Mouse (Mus musculus): ENCODE measurements around the gene Atp13a3. TPM values are rescaled to one million over a fixed set of nuclear protein-coding genes. Genes with fewer than 3 reads are reported as not detected.
"Not testable (repeated sequence)": the region's sequence is repeated elsewhere in the genome, so short reads cannot be mapped to it uniquely, and the experiment has no call there.

Atp13a3 gene
- total RNA-seq, 2 experiments from 2014 or later = 68.2 to 72.4 TPM

DNA sequence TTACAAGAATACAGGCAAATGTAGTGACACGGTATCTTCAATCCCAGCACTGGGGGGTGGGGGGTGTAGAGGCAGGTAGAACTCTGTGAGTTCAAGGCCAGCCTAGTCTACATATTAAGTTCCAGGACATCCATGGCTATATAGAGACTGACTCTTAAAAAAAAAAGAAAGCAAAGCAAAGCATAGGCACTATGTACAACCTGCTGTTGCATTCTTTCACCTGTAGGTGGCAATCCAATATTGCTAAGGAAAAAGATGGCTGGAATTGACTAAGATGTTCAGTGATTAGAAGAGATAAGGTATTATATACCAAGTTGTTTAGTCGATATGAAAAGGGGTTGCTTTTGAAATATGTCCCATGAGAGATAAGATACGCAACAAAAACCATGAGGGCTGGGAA is 31.5 kb downstream of the Atp13a3 start:
- Histone ChIP-seq H3K27ac (no peak overlapping the region), H3K4me3 (no peak overlapping the region)
- TF ChIP-seq CTCF (conservative IDR thresholded peaks at IDR 0.05) = peak; percentile 94
- DNase-seq (ENCODE audit: low spot score in 2 of 2) = peak; percentile 46 to 55

DNA sequence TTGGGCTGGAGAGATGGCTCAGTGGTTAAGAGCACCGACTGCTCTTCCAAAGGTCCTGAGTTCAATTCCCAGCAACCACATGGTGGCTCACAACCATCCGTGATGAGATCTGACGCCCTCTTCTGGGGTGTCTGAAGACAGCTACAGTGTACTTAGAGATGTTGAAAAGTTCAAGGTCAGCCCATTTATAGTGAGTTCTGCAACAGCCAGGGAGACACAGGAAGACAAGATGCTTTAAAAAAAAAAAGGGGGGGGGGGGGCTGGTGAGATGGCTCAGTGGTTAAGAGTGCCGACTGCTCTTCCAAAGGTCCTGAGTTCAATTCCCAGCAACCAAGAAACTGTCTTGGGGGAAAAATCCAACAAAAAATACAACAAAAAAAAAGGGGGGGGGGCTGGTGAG is 32.5 kb downstream of the Atp13a3 start:
- DNase-seq (ENCODE audit: low spot score in 2 of 2); H3K27ac ChIP-seq; H3K4me3 ChIP-seq: not testable (repeated sequence)

DNA sequence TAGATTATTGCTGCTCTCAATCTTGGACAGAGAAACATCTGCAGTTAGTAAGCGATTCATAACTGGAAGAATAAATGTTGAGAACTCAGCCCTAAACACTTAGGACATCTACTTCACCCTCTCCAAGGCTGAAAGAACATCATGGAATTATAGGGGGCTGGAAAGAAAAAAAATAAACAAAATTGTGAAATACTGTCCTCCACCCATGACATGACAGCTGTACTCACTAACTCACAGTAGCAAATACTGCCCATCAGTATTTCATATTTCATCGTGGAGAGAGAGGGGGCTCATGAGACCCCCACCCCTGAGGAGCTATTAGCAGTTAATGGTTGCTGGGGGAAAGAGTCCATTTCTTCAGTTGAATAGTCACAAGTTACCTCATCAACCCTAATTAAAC is 38.4 kb downstream of the Atp13a3 start:
- Histone ChIP-seq H3K27ac (no peak overlapping the region), H3K4me3 (no peak overlapping the region)
- TF ChIP-seq CTCF (conservative IDR thresholded peaks at IDR 0.05) = no peak
- DNase-seq (ENCODE audit: low spot score in 2 of 2) = no peak

DNA sequence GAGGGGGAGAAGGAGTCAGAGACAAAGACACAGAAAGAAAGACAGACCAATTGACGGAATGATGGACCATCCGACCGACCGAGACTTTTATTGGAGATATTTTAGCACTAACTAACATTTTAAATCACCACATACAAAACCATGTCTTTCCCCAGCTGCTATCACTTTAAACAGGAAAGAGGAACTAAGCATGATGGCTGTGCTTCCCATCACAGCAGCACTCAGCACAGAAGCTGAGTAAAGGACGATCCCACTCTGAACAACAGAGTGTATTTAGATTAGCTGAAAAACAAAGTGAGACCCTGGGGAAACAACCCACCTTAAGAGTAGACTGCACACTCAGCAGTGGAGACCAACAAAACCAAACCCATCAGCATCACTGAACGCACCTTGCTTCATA is 41.2 kb downstream of the Atp13a3 start:
- Histone ChIP-seq H3K27ac (no peak overlapping the region), H3K4me3 (no peak overlapping the region)
- no peak for TF ChIP-seq CTCF (conservative IDR thresholded peaks at IDR 0.05)
- DNase-seq (ENCODE audit: low spot score in 2 of 2) = no peak

DNA sequence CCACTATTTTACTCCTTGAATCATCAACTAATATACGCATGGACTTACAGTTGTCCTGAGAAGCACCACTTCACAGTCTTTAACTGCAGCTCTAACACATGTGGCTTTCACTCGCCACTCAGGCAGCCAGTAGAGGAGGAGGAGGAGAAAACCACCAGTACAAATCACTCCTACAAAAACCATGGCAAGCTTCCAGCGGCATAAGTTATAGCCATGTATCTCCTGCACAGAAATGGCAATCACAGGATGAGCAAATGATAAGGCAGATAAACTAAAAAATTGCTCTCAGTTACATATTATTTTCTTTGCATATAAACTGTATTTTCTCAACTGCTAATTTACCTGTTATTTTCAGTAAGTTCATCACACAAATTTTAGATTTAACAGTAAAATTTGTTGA is 43.2 kb downstream of the Atp13a3 start:
- no peak for TF ChIP-seq CTCF (conservative IDR thresholded peaks at IDR 0.05)
- no peak overlapping the region for H3K27ac ChIP-seq
- H3K4me3 ChIP-seq = no peak overlapping the region
- no peak for DNase-seq (ENCODE audit: low spot score in 2 of 2)

DNA sequence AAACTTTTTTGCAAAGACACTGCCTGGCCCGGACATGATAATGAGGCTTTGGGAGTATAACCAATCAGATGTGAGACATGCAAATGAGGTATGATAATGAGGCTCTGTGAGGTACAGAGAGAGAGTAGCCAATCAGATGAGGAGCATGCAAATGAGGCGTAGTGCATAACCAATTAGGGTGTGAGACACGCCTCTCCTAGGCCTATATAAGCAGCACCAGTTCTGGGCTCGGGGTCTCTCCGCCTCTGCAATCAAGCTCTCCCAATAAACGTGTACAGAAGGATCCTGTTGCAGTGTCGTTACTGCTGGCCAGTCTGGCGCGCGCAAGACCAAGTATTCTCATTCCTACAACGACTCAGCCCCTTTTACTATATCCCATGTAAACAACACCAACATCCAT is 52.3 kb downstream of the Atp13a3 start:
- H3K4me3 ChIP-seq; H3K27ac ChIP-seq; DNase-seq (ENCODE audit: low spot score in 2 of 2): not testable (repeated sequence)

DNA sequence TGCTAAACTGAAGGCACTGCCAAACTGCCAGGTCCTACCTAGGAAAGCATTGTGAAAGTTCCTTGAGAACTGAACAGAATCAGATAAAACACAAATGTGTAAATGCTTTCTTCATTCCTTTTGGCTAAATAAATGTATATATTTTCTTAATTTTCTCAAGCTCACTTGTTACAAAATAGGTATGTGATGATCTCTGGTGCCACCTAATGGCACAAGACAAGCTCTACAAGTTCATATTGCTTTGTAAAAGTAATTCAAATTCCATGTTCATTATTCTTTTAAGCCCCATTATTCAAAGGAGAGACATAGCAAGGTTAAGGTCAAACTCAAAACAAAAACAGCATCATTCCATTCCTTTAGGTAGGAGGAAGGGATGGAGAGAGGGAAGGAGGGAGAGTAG is 91.5 kb downstream of the Atp13a3 start:
- H3K4me3 ChIP-seq = no peak overlapping the region
- peak; percentile 86 for TF ChIP-seq CTCF (conservative IDR thresholded peaks at IDR 0.05)
- DNase-seq (ENCODE audit: low spot score in 2 of 2) = peak in 1 of 2 experiments; percentile 30
- no peak overlapping the region for H3K27ac ChIP-seq

DNA sequence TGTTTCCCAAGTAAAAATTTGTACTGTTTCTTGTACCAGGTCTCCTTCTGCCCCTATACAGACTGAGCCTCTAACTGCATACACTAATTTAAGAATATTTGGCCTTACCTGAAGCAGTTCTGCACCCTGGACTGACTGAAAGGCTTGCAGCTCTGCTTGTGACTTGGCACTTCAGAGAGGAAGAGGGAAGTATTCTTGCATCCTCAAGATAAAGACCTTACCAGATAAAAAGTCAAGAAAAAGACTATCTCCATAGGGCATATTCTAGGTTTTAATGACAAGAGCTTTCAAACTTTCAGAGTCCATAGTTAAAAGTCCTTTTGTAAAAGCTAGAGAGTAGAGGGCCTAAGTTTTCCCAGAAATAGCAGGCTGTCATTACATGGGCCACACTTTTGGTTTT is 95.1 kb downstream of the Atp13a3 start, which contains the start of gene Gp5:
Gp5 (minus strand) TSS at position 133 of the 400 bp plus-strand sequence.
- H3K4me3 ChIP-seq = peak within 1 kb of the TSS; percentile 69
- no peak for TF ChIP-seq CTCF (conservative IDR thresholded peaks at IDR 0.05)
- DNase-seq (ENCODE audit: low spot score in 2 of 2) = no peak
- 0 out of 2 replicates have a peak within 1 kb of the TSS, but pooled peaks have one; percentile 63 for H3K27ac ChIP-seq

DNA sequence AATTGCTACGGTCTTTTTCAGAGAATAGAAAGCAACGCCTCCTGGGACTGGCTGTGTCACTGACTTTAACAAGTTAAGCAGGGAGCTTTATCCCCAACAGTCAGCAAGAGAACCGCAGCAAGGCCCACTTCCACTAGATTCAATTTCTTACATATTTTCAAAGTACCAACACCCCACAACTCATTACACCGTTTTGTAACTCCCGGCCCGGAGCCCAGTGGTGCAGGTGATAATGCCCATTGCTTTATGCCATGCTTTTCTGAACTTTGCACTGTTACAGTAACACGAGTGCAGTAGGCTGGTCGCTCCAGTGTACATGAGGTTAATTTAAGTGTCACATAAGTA is 95.6 kb downstream of the Atp13a3 start:
- no peak for DNase-seq (ENCODE audit: low spot score in 2 of 2)
- no peak overlapping the region for H3K4me3 ChIP-seq
- no peak overlapping the region for H3K27ac ChIP-seq
- TF ChIP-seq CTCF (conservative IDR thresholded peaks at IDR 0.05) = no peak

DNA sequence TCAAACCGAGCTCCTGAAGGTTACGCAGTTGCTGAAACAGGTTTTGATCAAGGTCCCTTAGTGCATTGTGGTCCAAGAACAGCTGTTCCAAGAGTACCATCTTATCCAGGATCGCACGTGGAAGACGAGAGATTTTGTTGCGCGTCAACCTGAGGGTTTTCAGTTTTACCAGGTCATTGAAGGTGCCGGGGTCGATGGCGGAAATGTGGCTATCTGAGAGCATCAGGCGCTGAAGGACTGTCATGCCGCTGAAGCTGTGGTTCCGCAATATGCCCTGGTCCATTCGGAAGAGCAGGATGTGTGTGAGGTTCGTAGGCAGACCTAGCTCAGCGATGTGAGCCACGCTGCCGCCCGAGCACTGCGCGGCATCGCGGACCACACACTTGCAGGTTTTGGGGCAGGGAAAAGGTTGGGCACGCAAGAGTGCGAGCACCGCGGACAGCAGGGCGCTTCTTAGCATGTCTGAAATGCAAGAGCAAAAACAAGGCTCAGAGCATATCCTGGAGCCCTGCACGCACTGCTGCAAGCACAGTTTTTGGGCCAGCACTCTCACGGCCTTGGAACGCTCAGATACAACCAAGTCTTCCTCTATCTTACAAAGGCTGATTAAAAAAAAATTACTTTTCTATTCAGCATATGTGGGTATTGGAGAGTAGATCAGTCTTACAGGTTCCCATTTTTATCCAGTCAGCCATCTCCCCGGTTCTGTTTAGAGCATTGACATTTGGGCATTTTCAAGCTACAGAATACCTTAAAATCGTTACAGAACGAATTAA is 96.2 kb downstream of the Atp13a3 start:
- H3K4me3 ChIP-seq = peak overlapping the region; percentile 69
- TF ChIP-seq CTCF (conservative IDR thresholded peaks at IDR 0.05) = no peak
- H3K27ac ChIP-seq = peak overlapping the region; percentile 63
- no peak for DNase-seq (ENCODE audit: low spot score in 2 of 2)

DNA sequence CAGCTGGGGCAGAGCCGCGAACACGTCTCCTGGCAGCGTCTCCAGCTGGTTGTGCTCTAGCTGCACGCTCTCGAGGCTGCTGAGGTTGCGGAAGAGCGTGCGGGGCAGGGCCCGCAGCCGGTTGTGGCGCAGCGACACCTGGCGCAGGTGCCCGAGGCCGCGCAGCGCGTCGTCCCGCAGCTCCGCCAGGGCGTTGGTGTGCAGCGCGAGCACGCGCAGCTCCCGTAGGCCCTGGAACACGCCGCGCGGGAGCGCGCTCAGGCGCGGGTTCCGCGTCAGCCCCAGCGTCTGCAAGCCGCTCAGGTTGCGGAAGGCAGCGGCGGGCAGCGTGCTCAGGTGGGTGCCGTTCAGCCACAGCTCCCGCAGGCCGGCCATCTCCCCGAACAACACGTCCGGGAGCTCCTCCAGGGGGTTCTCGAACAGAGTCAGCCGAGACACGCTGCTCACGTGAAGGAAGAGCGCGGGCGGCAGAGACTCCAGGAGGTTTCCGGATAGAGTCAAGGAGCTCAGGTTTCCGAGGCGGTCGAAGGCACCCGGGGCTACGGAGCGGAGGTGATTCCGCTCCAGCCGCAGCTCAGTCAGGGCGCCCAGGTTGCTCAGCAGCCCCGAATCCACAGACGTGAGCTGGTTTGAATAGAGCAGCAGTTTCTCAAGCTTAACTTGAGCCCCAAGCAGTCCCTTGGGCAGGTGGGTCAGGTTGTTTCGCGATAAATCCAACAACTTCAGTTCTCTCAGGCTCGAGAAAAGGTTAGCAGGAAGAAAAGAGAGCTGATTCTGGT is 97.0 kb downstream of the Atp13a3 start:
- 0 out of 2 replicates have a peak, but pooled peaks have one; percentile 12 for TF ChIP-seq CTCF (conservative IDR thresholded peaks at IDR 0.05)
- Histone ChIP-seq H3K4me3 (peak overlapping the region; percentile 69), H3K27ac (peak overlapping the region; percentile 63)
- peak; percentile 49 to 70 for DNase-seq (ENCODE audit: low spot score in 2 of 2)

DNA sequence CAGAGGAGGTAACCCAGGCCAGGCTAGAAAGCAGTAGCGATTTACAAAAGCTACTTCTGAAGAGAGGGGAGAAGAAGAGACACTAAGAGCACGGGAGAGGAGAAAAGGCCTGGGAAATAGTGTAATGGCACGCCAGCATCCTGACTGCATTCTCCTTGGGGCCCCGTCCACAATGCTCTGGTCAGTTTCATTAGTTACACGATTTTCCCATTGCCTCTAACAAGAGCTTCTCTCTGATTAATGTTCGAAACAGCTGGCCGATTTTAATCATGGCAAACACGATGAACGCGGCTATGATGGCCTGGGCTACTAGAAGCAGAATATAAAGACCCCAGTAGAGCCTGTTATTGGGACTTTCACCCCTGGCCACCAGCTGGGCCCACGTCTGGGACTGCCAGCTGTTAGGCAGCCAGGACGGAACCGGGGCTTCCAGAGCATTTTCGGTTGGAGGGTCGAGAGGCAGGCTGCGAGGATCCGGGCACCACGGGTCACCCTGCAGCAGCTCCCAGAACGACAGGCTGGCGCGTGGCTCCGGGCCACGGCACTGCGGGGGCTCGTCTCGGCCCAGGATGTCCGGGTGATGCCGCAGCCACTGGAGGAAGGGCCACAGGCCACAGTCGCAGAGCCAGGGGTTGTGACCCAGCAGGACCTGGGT is 97.7 kb downstream of the Atp13a3 start:
- no peak for DNase-seq (ENCODE audit: low spot score in 2 of 2)
- peak overlapping the region; percentile 69 for H3K4me3 ChIP-seq
- peak overlapping the region; percentile 63 for H3K27ac ChIP-seq
- no peak for TF ChIP-seq CTCF (conservative IDR thresholded peaks at IDR 0.05)

DNA sequence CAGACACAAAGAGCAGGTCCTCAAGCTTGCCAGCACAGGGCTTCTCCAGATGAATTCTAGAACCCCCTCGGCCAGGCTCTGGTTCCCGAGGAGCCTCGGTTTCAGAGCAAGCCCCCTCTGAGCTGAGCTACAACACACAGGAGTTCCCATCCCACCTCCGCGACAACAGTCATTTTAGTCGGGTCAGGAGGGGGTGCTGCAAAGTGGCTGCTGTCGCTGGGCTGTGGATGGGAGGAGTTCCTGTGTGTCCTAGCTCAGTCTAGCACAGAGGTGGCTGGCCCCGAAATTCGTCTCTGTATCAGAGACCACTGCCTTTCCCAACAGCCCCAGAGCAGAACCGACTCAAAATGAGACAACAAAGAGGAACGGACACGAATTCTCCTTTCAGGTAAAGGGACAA is 98.5 kb downstream of the Atp13a3 start:
- no peak for TF ChIP-seq CTCF (conservative IDR thresholded peaks at IDR 0.05)
- Histone ChIP-seq H3K4me3 (no peak overlapping the region), H3K27ac (no peak overlapping the region)
- DNase-seq (ENCODE audit: low spot score in 2 of 2) = no peak
